Mouse (Mus musculus) layer of hippocampus, adult 2 months (tissue): Measurements from ENCODE around the gene Spindoc. TPM values are rescaled to one million over a fixed set of nuclear protein-coding genes. Genes with fewer than 3 reads are reported as not detected.

Experiments
- DNase-seq, 2 experiments: peaks; one replicate each; pipeline ENCODE4 v3.0.0; 2022; ENCODE audit warnings: low spot score in 2 of 2
- H3K27ac ChIP-seq: fragments of 200-600 bp; 2 replicates; pipeline ENCODE4 v1.8.1; 2022
- H3K4me3 ChIP-seq: fragments of 200-600 bp; 2 replicates; pipeline ENCODE4 v1.8.1; 2022; ENCODE audit warnings: mild to moderate bottlenecking
- CTCF ChIP-seq: fragments of 200-600 bp; conservative IDR thresholded peaks from 2 replicates; pipeline ENCODE4 v1.8.1; 2022; ENCODE audit warnings: antibody characterized with exemption, mild to moderate bottlenecking, moderate library complexity
- total RNA-seq, 2 experiments: library from RNA; stranded (reverse); gene quantifications; 2 replicates each; pipeline ENCODE4 v1.2.3; 2021

Spindoc gene
- total RNA-seq, 2 experiments from 2014 or later: 30.2 to 31.7 TPM

DNA sequence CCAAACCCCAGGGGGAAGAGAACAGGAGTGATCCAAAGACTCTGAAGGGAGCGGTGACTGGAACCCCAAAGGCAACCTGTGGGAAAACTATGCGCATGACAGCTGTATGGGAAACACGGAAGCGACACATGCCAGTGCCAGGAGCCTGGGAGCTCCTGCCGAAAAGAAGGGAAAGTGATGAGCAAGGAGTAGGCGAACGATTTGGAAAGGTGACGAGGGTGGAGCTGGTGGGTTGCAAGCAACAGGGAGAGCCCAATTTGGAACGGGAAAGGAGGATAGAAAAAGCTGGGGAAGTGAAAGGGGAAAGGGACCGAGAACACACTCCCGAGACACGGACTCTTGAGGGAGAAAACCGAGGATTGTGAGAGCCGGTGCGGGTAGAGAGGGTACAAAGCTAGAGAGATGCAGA lies 42.4 kb downstream of the Spindoc start:
- Histone ChIP-seq H3K27ac (peak overlapping the region; percentile 95), H3K4me3 (peak overlapping the region; percentile 74)
- no peak for TF ChIP-seq CTCF
- peak in 1 of 2 experiments; percentile 44 for DNase-seq

DNA sequence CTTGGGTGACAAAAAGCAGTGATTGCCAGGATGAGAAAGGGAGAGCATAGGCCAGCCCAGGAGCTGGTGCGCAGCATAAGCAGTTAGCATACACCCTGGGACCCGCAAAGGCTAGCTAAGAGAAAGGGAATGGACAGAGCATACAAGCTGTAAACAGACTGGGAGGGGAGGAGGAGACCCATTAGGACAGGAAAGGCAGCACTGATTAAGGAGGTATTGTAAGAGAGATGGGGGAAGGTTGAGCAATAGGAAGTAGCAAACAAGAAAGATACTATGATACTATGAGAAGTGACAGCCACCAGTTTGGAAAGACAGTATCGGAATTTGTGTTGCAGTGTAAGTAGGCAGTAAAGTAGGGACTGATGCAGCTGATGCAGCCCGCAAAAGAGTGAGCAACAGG lies 42.9 kb downstream of the Spindoc start:
- TF ChIP-seq CTCF: no peak
- no peak for DNase-seq
- Histone ChIP-seq H3K4me3 (peak overlapping the region; percentile 74), H3K27ac (peak overlapping the region; percentile 95)

DNA sequence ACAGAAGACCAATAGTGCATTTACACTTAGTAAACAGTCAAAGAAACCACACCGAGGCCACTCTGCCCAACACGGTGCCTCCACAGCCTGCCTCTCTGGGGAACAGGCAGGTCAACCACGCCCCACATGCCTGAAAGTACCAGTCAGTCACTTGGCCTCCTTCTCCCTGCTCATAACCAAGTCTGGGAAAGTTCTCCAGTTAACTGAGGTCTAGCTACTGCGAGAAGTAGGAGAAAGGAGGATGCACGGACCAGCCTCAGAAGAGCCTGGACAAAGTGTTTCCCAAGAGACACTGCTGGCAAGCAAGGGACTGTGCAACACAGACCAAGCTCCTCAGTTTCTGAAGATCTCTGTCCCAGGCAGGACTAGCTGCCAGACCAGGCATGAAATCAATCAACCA lies 43.8 kb downstream of the Spindoc start:
- DNase-seq: no peak
- no peak for TF ChIP-seq CTCF
- H3K4me3 ChIP-seq: peak overlapping the region; percentile 74
- H3K27ac ChIP-seq: peak overlapping the region; percentile 37; the same call in 1 of the 2 replicates

DNA sequence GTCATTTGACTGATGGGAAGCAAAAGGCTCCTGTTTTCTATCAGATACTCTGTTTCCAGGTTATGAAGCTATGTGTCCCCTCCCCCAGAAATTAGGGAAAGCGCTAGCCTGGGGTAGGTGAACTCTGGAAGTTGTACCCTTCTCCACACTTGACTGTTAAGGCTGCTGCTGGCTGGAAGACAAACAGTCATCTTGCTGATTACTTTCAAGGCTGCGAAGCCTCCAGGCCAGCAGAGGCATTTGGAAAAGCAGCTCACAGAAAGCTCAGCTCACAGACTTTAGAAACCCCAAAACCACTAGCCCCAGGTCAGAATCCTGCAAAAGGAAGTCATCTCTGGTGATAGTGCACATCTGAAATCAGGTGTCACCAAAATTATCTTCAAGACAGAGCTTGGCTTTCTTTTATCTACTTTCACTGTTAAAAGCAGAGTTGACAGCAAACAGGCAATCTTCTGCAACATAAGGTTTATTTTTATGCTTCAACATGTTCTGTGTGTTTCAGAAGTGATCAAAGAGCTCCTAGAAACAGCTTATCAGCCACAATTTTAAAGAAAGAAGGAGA lies 44.9 kb downstream of the Spindoc start:
- Histone ChIP-seq H3K4me3 (no peak overlapping the region), H3K27ac (peak overlapping the region; percentile 37; the same call in 1 of the 2 replicates)
- no peak for TF ChIP-seq CTCF
- DNase-seq: no peak

DNA sequence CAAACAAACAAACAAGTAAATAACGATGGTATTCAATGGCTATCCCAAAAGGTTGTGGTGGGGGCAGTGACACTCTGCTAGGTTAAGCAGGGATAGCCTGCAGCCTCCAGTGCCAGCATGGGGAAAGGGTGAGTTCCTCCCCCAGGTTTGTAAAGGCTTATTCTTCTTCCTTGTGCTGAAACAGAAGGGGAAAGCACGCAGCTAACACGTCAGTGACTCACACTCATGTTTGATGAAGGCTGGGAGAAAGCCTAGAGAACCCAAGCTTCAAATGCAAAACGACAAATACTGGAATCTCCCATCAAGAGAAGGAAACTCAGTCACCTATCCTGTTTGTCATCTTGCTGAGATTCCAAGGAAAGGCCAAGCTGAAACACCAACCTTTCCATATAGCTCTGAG lies 47.1 kb downstream of the Spindoc start:
- no peak for TF ChIP-seq CTCF
- H3K27ac ChIP-seq: peak overlapping the region; percentile 28; the same call in 1 of the 2 replicates
- DNase-seq: peak in 1 of 2 experiments; percentile 46
- no peak overlapping the region for H3K4me3 ChIP-seq

DNA sequence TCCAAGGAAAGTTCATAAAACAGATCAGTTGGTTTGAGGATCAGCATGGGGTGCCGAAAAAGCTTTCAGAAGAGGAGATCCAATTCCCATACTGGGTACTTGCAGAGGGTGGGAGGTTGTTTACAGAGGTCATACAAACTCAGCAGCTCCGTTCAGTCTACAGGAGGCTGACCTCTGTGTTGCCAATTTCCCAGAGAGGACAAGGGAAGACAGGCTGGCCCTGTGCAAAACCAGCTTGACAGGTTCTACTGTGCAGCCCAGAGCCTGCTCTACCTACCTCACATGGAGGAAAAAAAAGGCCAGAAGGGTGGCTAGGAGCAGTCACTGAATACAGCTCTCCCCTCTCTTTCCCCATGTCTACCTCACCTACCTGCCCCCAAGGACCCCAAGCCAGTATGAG lies 48.7 kb downstream of the Spindoc start:
- no peak for TF ChIP-seq CTCF
- H3K4me3 ChIP-seq: no peak overlapping the region
- no peak for DNase-seq
- no peak overlapping the region for H3K27ac ChIP-seq

DNA sequence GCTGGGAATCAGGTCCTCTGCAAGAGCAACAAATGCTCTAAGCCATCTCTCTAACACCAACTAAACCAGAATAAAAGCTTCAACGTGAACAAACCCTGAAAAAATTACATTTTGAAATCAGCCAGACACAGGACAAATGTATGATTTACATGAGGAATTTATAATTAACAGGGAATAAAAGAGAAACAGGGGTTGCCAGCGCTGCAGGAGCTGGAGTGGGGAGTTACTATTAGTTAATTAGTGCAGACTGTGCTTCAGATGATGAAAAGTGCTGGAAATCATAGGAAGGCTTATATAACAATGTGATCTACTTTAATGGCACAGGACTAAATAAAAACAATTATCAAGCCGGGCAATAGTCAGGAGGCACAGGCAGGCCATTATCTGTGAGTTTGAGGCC lies 61.4 kb downstream of the Spindoc start:
- peak overlapping the region; percentile 11; the same call in 1 of the 2 replicates for H3K27ac ChIP-seq
- no peak for DNase-seq
- TF ChIP-seq CTCF: no peak
- no peak overlapping the region for H3K4me3 ChIP-seq

DNA sequence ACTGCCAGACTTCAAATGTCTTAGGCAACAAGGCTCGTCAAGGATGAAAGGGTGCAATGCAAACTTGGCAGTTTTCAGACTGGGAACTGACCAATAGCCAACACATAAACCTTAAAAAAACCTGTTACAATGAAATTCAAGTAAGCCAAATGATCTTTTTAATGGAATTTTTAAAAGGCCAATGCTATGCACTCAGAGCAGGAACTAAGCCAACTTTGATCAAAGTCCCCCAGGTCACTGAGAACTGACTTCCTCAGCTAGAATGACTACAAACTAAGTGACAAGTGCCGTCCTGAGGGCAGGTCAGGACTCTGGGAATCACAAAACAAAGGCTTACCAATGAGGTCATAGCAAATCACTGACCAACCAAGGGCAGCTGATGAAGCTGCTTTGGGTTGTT lies 62.6 kb downstream of the Spindoc start:
- Histone ChIP-seq H3K27ac (no peak overlapping the region), H3K4me3 (no peak overlapping the region)
- no peak for TF ChIP-seq CTCF
- no peak for DNase-seq

DNA sequence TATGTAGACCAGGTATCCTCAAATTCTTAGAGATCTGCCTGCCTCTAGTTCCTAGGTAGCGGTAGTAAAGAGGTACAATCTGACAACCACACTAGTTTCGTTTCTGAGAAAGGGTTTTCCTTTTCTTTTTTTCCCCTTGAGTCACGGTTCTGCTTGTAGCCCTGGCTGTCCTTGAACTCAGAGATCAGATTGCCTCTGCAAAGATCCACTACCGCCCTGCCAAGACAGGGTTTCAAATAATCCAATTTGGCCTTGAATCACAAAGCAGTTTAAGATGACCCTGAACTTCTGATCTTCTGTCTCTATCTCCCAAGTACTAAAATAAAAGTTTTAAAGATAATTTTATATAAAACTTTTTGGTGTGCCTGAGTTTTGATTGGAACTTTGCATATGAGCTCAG lies 65.1 kb downstream of the Spindoc start:
- no peak for TF ChIP-seq CTCF
- Histone ChIP-seq H3K4me3 (no peak overlapping the region), H3K27ac (no peak overlapping the region)
- no peak for DNase-seq

DNA sequence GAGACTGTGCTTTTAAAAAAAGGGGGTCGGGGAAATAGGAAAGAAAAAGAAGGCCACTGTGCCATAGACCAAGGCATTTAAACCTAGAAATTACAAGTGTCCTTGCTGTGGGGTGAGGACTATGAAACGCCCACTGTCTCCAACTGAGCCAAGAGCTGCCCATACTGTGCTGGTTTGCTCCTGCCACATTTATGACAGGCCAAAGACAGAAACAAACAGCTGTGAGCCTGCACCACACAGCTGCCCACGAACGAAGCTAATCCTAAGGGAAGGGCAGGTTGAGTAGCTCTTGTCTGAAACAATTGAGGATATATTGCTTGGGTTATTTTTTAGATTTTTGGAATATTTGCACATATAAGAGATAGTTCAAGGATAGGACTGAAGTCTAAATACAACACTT lies 66.0 kb downstream of the Spindoc start:
- no peak for TF ChIP-seq CTCF
- H3K4me3 ChIP-seq: no peak overlapping the region
- H3K27ac ChIP-seq: no peak overlapping the region
- no peak for DNase-seq

DNA sequence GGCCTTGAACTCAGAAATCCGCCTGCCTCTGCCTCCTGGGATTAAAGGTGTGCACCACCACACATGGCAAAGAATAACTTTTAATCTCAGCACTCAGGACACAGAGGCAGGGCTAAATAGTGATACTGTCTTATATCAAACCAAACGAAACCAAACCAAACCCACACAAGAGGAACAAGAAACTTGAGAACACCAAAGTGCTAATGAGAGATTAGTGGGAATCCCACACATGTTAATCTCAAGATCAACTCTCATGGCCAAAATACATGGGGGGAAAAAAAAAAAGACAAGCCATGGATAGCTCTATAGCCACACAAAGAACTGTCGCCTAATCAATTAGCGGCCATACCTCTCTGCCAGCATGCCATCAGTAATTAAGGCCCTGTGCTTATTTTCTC lies 67.2 kb downstream of the Spindoc start:
- DNase-seq: no peak
- H3K27ac ChIP-seq: peak overlapping the region; percentile 63; the same call in 1 of the 2 replicates
- TF ChIP-seq CTCF: no peak
- no peak overlapping the region for H3K4me3 ChIP-seq

DNA sequence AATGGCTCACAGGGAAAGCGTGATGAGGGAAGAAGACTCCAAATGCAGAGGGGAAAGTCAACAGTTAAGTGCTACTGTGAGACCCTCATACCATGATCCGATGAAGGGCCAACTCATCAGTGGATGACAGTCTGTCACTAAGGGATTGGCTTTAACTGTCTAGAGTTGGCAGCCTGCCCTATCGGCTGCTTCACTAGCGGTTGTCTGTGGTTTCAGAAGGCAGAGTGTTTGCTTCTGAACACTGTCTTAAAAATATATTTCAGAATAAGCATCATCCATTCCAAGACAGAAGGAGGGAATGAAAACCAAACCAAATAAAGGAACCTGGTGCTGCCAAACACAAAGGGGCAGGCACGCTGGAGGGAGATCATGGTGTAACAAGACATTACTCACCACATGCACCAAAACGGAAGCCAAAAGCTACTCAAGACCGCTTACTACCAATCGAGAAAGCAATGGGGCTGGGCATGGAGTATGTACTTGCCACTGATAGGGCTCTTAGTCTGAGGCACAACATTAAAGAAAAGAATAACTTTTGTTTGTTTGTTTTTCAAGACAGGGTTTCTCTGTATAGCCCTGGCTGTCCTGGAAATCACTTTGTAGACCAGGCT lies 67.7 kb downstream of the Spindoc start:
- peak overlapping the region; percentile 63 for H3K27ac ChIP-seq
- TF ChIP-seq CTCF: no peak
- H3K4me3 ChIP-seq: no peak overlapping the region
- peak; percentile 53 to 57 for DNase-seq

DNA sequence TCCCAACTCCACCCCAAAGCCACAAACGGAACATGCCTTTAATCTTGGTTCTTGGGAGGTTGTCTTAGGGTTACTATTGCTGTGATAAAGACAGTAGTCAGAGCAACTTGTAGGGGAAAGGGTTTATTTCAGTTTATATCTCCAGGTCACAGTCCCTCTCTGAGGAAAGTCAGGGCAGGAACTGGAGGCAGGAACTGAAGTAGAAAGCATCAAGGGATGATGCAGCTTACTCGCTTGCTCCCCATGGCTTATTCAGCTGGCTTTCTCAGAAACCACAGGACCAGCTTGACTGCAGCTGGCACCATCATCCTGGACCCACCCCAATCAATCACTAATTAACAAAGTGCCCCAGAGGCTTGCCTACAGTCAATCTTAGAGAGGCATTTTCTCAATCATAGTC lies 69.1 kb downstream of the Spindoc start:
- no peak overlapping the region for H3K4me3 ChIP-seq
- no peak overlapping the region for H3K27ac ChIP-seq
- no peak for TF ChIP-seq CTCF
- DNase-seq: no peak

DNA sequence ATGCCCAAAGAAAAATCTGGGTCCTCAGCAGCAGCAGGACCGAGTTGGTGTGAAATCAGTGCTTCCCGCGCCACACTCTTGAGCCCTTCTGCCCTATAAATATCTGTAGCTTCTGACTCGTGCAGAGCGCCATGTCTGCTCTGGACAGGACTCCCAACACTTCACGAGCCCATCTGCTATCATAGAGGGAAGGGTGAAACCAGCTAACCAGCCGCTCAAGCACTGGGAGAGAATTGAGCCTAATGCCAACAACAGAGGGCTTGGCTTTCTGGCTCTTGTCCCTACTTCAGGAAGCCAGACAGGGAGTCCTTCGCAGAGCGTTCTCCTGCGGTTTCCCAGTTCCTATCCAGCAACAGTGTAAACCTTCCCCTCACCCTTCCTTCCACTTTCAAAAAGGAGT lies 71.5 kb downstream of the Spindoc start:
- no peak for DNase-seq
- no peak for TF ChIP-seq CTCF
- Histone ChIP-seq H3K27ac (peak overlapping the region; percentile 69), H3K4me3 (no peak overlapping the region)
